Mouse (Mus musculus): ENCODE results near the gene Grk6. TPM values are rescaled to one million over a fixed set of nuclear protein-coding genes. Genes with fewer than 3 reads are reported as not detected.

Grk6 gene
- polyA plus RNA-seq (2012): 9.5 and 10.2 TPM in 2 replicates

GRCm38 (mm10) chr13:55444937-55445315, at the start of gene Grk6:
TSS of gene Grk6 (plus strand) at chr13:55445072.
- Histone ChIP-seq H3K4me3 (replicated peaks) (peak within 1 kb of the TSS; percentile 97), H3K27me3 (ENCODE audit: control insufficient read depth) (peaks cover 5% of the 10 kb centered on the region), H3K36me3 (ENCODE audit: control insufficient read depth) (peaks cover 34% of the 10 kb centered on the region), H3K4me1 (ENCODE audit: control insufficient read depth) (peaks cover 58% of the 10 kb centered on the region), H3K9me3 (ENCODE audit: control insufficient read depth, low read length) (no peaks in the 10 kb centered on the region)
- TF ChIP-seq TAL1 (IDR thresholded peaks at IDR 0.05; ENCODE audit: low read length) (no peak), GATA1 (IDR thresholded peaks at IDR 0.05; ENCODE audit: low read length) (no peak)

- Histone ChIP-seq H3K4me3 (replicated peaks) (no peak within 1 kb of the TSS), H3K9me3 (ENCODE audit: control insufficient read depth, low read length) (no peaks in the 10 kb centered on the region), H3K36me3 (ENCODE audit: control insufficient read depth) (no peaks in the 10 kb centered on the region), H3K4me1 (ENCODE audit: control insufficient read depth) (no peaks in the 10 kb centered on the region; the same call in 1 of the 2 replicates), H3K27me3 (ENCODE audit: control insufficient read depth) (peaks cover 48% of the 10 kb centered on the region)
- TF ChIP-seq GATA1 (IDR thresholded peaks at IDR 0.05; ENCODE audit: low read length): no peak
- TF ChIP-seq TAL1 (IDR thresholded peaks at IDR 0.05; ENCODE audit: low read length): no peak
These were observed 46.8 kb upstream of the Grk6 start, which contains the start of gene Slc34a1 for GRCm38 (mm10) chr13:55398088-55398487. TSS of gene Slc34a1 (plus strand) at chr13:55398187.

GRCm38 (mm10) chr13:55399300-55400038, 45.4 kb upstream of the Grk6 start:
- H3K9me3 ChIP-seq (ENCODE audit: control insufficient read depth, low read length): no peaks in the 10 kb centered on the region
- TF ChIP-seq TAL1 (IDR thresholded peaks at IDR 0.05; ENCODE audit: low read length) (no peak), GATA1 (IDR thresholded peaks at IDR 0.05; ENCODE audit: low read length) (no peak)
- peaks cover 62% of the 10 kb centered on the region for H3K27me3 ChIP-seq (ENCODE audit: control insufficient read depth)
- no peaks in the 10 kb centered on the region for H3K4me1 ChIP-seq (ENCODE audit: control insufficient read depth)
- H3K36me3 ChIP-seq (ENCODE audit: control insufficient read depth): no peaks in the 10 kb centered on the region
- no peak overlapping the region for H3K4me3 ChIP-seq (replicated peaks)

GRCm38 (mm10) chr13:55400039-55400346, 44.9 kb upstream of the Grk6 start:
- no peaks in the 10 kb centered on the region for H3K9me3 ChIP-seq (ENCODE audit: control insufficient read depth, low read length)
- TF ChIP-seq GATA1 (IDR thresholded peaks at IDR 0.05; ENCODE audit: low read length) (no peak), TAL1 (IDR thresholded peaks at IDR 0.05; ENCODE audit: low read length) (no peak)
- no peaks in the 10 kb centered on the region for H3K36me3 ChIP-seq (ENCODE audit: control insufficient read depth)
- no peak overlapping the region for H3K4me3 ChIP-seq (replicated peaks)
- no peaks in the 10 kb centered on the region for H3K4me1 ChIP-seq (ENCODE audit: control insufficient read depth)
- peaks cover 63% of the 10 kb centered on the region for H3K27me3 ChIP-seq (ENCODE audit: control insufficient read depth)

GRCm38 (mm10) chr13:55403266-55403665, 41.6 kb upstream of the Grk6 start:
- TF ChIP-seq TAL1 (IDR thresholded peaks at IDR 0.05; ENCODE audit: low read length) (no peak), GATA1 (IDR thresholded peaks at IDR 0.05; ENCODE audit: low read length) (no peak)
- Histone ChIP-seq H3K4me3 (replicated peaks) (no peak overlapping the region), H3K36me3 (ENCODE audit: control insufficient read depth) (no peaks in the 10 kb centered on the region), H3K27me3 (ENCODE audit: control insufficient read depth) (peaks cover 87% of the 10 kb centered on the region), H3K4me1 (ENCODE audit: control insufficient read depth) (no peaks in the 10 kb centered on the region), H3K9me3 (ENCODE audit: control insufficient read depth, low read length) (no peaks in the 10 kb centered on the region)

GRCm38 (mm10) chr13:55403935-55404852, 40.7 kb upstream of the Grk6 start:
- no peaks in the 10 kb centered on the region for H3K9me3 ChIP-seq (ENCODE audit: control insufficient read depth, low read length)
- no peak overlapping the region for H3K4me3 ChIP-seq (replicated peaks)
- no peaks in the 10 kb centered on the region for H3K4me1 ChIP-seq (ENCODE audit: control insufficient read depth)
- H3K27me3 ChIP-seq (ENCODE audit: control insufficient read depth): peaks cover 85% of the 10 kb centered on the region
- H3K36me3 ChIP-seq (ENCODE audit: control insufficient read depth): no peaks in the 10 kb centered on the region
- TF ChIP-seq GATA1 (IDR thresholded peaks at IDR 0.05; ENCODE audit: low read length): no peak
- no peak for TF ChIP-seq TAL1 (IDR thresholded peaks at IDR 0.05; ENCODE audit: low read length)

- peaks cover 81% of the 10 kb centered on the region for H3K27me3 ChIP-seq (ENCODE audit: control insufficient read depth)
- no peaks in the 10 kb centered on the region for H3K9me3 ChIP-seq (ENCODE audit: control insufficient read depth, low read length)
- H3K4me3 ChIP-seq (replicated peaks): no peak overlapping the region
- H3K36me3 ChIP-seq (ENCODE audit: control insufficient read depth): no peaks in the 10 kb centered on the region
- no peak for TF ChIP-seq GATA1 (IDR thresholded peaks at IDR 0.05; ENCODE audit: low read length)
- TF ChIP-seq TAL1 (IDR thresholded peaks at IDR 0.05; ENCODE audit: low read length): peak; percentile 31; the same call in 1 of the 3 replicates
- no peaks in the 10 kb centered on the region for H3K4me1 ChIP-seq (ENCODE audit: control insufficient read depth)
These were observed 39.8 kb upstream of the Grk6 start for GRCm38 (mm10) chr13:55404853-55405782.

GRCm38 (mm10) chr13:55405783-55406390, 39.0 kb upstream of the Grk6 start:
- H3K9me3 ChIP-seq (ENCODE audit: control insufficient read depth, low read length): no peaks in the 10 kb centered on the region
- H3K36me3 ChIP-seq (ENCODE audit: control insufficient read depth): no peaks in the 10 kb centered on the region
- TF ChIP-seq TAL1 (IDR thresholded peaks at IDR 0.05; ENCODE audit: low read length): no peak
- no peak for TF ChIP-seq GATA1 (IDR thresholded peaks at IDR 0.05; ENCODE audit: low read length)
- H3K4me1 ChIP-seq (ENCODE audit: control insufficient read depth): no peaks in the 10 kb centered on the region
- H3K27me3 ChIP-seq (ENCODE audit: control insufficient read depth): peaks cover 73% of the 10 kb centered on the region
- H3K4me3 ChIP-seq (replicated peaks): no peak overlapping the region
